ENCODE assay signal across 17 mouse cellular contexts in genomic region chr4:55741355-55741754, GRCm38 (mm10).
DNase-seq lines count a peak whose midpoint lies in the region; ATAC-seq and TF ChIP-seq lines count a peak whose summit lies in the region.
"Had no signal": no experiment of that assay in that cellular context is flagged by ENCODE, and none has a peak within 500 bp of the region (broad histone marks: within the 10 kb centered on the region; RNA-seq: fewer than 3 reads in every experiment).

No protein-coding gene starts in this region.

- no peak overlapping the region for H3K4me2 ChIP-seq in liver, postnatal 0 days (ENCODE audit: low read depth, low read length)
- no peak overlapping the region for H3K4me2 ChIP-seq in hindbrain, embryonic 13.5 days
- H3K4me2 ChIP-seq: hindbrain, embryonic 15.5 days; liver, embryonic 11.5 days; neural tube, embryonic 12.5 days had no signal

- TF ChIP-seq EP300 in liver, postnatal 0 days (IDR thresholded peaks at IDR 0.05; ENCODE audit: low read depth) = no peak

- H3K4me1 ChIP-seq in heart, embryonic 10.5 days = no peaks in the 10 kb centered on the region
- H3K4me1 ChIP-seq in liver, adult 2 months (ENCODE audit: control insufficient read depth, insufficient read depth, low read length) = no peaks in the 10 kb centered on the region
- H3K4me1 ChIP-seq in liver, postnatal 0 days (ENCODE audit: insufficient read depth) = no peaks in the 10 kb centered on the region
- no peaks in the 10 kb centered on the region for H3K4me1 ChIP-seq in hindbrain, embryonic 13.5 days (replicated peaks)
- H3K4me1 ChIP-seq: neural tube, embryonic 12.5 days had no signal

- no peak for TF ChIP-seq CTCF in liver, adult 2 months (IDR thresholded peaks at IDR 0.05; ENCODE audit: low read depth, low read length)
- no peak for TF ChIP-seq CTCF in liver, postnatal 0 days (IDR thresholded peaks at IDR 0.05; ENCODE audit: low read depth)

- 88% methylated on average over 8 of the region's 8 CpGs for WGBS in heart, embryonic 10.5 days
- 81% methylated on average over 8 of the region's 8 CpGs for WGBS in liver, adult 2 months
- WGBS in liver, postnatal 0 days (ENCODE audit: insufficient replicate concordance) = 65% methylated on average over 8 of the region's 8 CpGs
- WGBS in hindbrain, embryonic 13.5 days = 91% methylated on average over 8 of the region's 8 CpGs

- no peaks in the 10 kb centered on the region for H3K36me3 ChIP-seq in heart, embryonic 10.5 days
- H3K36me3 ChIP-seq in liver, adult 2 months (ENCODE audit: control insufficient read depth, insufficient read depth, low read length) = no peaks in the 10 kb centered on the region
- no peaks in the 10 kb centered on the region for H3K36me3 ChIP-seq in liver, postnatal 0 days (replicated peaks; ENCODE audit: insufficient read depth, low read length)
- no peaks in the 10 kb centered on the region for H3K36me3 ChIP-seq in hindbrain, embryonic 13.5 days
- H3K36me3 ChIP-seq: G1E; hindbrain, embryonic 15.5 days; neural tube, embryonic 12.5 days had no signal

- no peak for TF ChIP-seq POLR2A in liver, adult 2 months (IDR thresholded peaks at IDR 0.05; ENCODE audit: extremely low read depth, insufficient read depth, low read length)

- no peaks in the 10 kb centered on the region for H3K79me2 ChIP-seq in liver, adult 2 months (ENCODE audit: control insufficient read depth, insufficient read depth, low read length)

- no peak overlapping the region for H3K27ac ChIP-seq in heart, embryonic 10.5 days
- H3K27ac ChIP-seq in liver, adult 2 months (replicated peaks; ENCODE audit: insufficient read depth, low read depth, low read length) = no peak overlapping the region
- no peak overlapping the region for H3K27ac ChIP-seq in liver, postnatal 0 days (ENCODE audit: low read depth)
- no peak overlapping the region for H3K27ac ChIP-seq in hindbrain, embryonic 13.5 days
- H3K27ac ChIP-seq: hindbrain, embryonic 15.5 days; layer of hippocampus, adult 2 months; neural tube, embryonic 12.5 days had no signal

- no peak for ATAC-seq in liver, postnatal 0 days
- peak; percentile 71 for ATAC-seq in common myeloid progenitor, adult 5-6 weeks (replicated peaks; ENCODE audit: low read depth, poor library complexity, severe bottlenecking)
- ATAC-seq in hindbrain, embryonic 13.5 days (ENCODE audit: low FRiP score) = no peak
- ATAC-seq: intestine, postnatal 0 days; midbrain, embryonic 16.5 days had no signal

- H3K4me3 ChIP-seq in heart, embryonic 10.5 days = no peak overlapping the region
- H3K4me3 ChIP-seq in liver, adult 2 months (ENCODE audit: insufficient read depth, low read depth, low read length) = no peak overlapping the region
- H3K4me3 ChIP-seq in liver, postnatal 0 days (ENCODE audit: low read depth, low read length) = no peak overlapping the region
- H3K4me3 ChIP-seq in hindbrain, embryonic 13.5 days = no peak overlapping the region
- H3K4me3 ChIP-seq: hindbrain, embryonic 15.5 days; layer of hippocampus, adult 2 months; neural tube, embryonic 12.5 days had no signal

- no peaks in the 10 kb centered on the region for H3K9me3 ChIP-seq in heart, embryonic 10.5 days
- H3K9me3 ChIP-seq in liver, postnatal 0 days (ENCODE audit: low read length) = no peaks in the 10 kb centered on the region
- no peaks in the 10 kb centered on the region for H3K9me3 ChIP-seq in hindbrain, embryonic 13.5 days
- H3K9me3 ChIP-seq: hindbrain, embryonic 15.5 days; neural tube, embryonic 12.5 days had no signal

- peak; percentile 37 to 79 for DNase-seq in heart, adult 9 months (ENCODE audit: low spot score in 2 of 2)
- no peak for DNase-seq in heart, embryonic 10.5 days (ENCODE audit: low spot score)
- DNase-seq in liver, adult 2 months (ENCODE audit: extremely low read depth, low read depth, low spot score) = peak; percentile 34
- no peak for DNase-seq in liver, postnatal 0 days
- DNase-seq in monocyte, adult 2 months (ENCODE audit: low read depth in 1 of 2, low spot score in 2 of 2) = peak; percentile 39 to 45
- DNase-seq: cerebellum, adult 8-10 months; right cerebral cortex, postnatal 25 days; thymus, postnatal 4 days had no signal

- no peak overlapping the region for H3K9ac ChIP-seq in liver, adult 2 months (ENCODE audit: low read depth, low read length)
- no peak overlapping the region for H3K9ac ChIP-seq in liver, postnatal 0 days (replicated peaks)
- no peak overlapping the region for H3K9ac ChIP-seq in hindbrain, embryonic 13.5 days
- H3K9ac ChIP-seq: hindbrain, embryonic 15.5 days; neural tube, embryonic 12.5 days had no signal

- H3K27me3 ChIP-seq in heart, embryonic 10.5 days (ENCODE audit: insufficient read depth, poor library complexity, severe bottlenecking) = no peaks in the 10 kb centered on the region
- no peaks in the 10 kb centered on the region for H3K27me3 ChIP-seq in liver, adult 2 months (ENCODE audit: control insufficient read depth, insufficient read depth, low read length)
- H3K27me3 ChIP-seq in liver, postnatal 0 days (ENCODE audit: insufficient read depth, low read length) = no peaks in the 10 kb centered on the region
- no peaks in the 10 kb centered on the region for H3K27me3 ChIP-seq in hindbrain, embryonic 13.5 days
- H3K27me3 ChIP-seq: hindbrain, embryonic 15.5 days; neural tube, embryonic 12.5 days had no signal

Comparison
In these comparisons a context has a peak if more than half of its experiments do, and no peak if none do; other contexts are left out.
1. DNase-seq: peak in heart, adult 9 months (2 of 2), liver, adult 2 months (single experiment) and monocyte, adult 2 months (2 of 2); none in heart, embryonic 10.5 days (single experiment) and liver, postnatal 0 days (single experiment).